Mouse (Mus musculus): ENCODE data around the gene E130208F15Rik.

Gene E130208F15Rik

GRCm38 (mm10) chr7:30306083-30306779, 15.3 kb upstream of the E130208F15Rik start:
- DNase-seq (ENCODE audit: low read depth in 1 of 2, low spot score in 2 of 2): no peak

- peak; percentile 82 to 87 for DNase-seq (ENCODE audit: low read depth in 1 of 2, low spot score in 2 of 2)
These were observed 13.2 kb upstream of the E130208F15Rik start, which contains the start of gene Alkbh6 for GRCm38 (mm10) chr7:30308076-30309005. Gene Alkbh6, plus strand, starts transcription at chr7:30308717.

DNA sequence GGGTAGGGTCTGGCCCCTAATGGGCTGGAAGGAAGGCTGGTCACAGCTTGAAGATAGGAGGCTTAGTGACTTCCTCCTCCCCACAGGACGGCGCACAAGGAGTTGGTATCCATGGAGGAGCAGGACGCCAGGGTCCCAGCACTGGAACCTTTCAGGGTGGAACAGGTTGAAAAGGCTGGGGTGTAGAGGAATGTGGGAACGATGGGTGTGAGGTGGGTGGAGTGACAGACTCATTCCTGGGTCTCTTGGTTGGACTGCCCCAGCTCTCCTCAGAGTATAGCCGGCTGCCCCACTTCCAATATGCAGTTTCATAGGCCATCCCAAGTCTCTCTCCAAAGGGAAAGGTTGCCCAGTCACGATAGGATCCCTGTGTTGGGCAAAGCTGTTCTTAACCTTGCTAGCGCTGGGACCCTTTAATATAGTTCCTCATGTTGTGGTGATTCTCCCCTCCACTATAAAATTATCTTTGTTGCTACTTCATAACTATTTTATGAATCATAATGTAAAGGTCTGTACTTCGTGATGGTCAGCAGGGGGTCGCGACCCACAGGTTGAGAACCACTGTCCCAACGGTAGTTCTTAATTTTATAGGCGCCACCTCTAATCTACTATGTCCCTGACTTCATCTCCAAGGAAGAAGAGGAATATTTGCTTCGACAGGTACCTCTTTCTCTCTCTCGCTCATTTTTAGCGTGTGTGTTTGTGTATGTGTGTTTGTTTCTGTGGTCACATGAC, 12.0 kb upstream of the E130208F15Rik start:
- DNase-seq (ENCODE audit: low read depth in 1 of 2, low spot score in 2 of 2): no peak

DNA sequence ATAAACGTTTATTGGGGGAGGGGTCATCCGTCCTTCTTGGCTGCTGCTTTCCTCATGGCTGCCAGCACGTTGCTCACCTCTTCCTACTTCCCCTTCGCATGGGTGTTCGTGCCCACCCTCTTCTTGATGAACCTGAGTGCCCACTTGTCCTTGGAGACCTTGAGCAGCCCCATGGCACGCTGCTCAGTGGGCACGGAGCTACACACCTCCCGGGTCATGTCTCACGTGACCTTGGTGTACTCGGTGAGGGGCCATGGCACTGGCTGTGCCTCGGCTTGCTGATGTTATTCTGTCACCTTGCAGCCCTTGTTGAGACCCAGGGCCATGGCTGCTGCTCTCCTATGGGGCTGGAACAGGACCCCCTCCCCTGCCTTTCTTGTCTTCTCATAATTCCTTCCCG, 11.4 kb upstream of the E130208F15Rik start:
- no peak for DNase-seq (ENCODE audit: low read depth in 1 of 2, low spot score in 2 of 2)

DNA sequence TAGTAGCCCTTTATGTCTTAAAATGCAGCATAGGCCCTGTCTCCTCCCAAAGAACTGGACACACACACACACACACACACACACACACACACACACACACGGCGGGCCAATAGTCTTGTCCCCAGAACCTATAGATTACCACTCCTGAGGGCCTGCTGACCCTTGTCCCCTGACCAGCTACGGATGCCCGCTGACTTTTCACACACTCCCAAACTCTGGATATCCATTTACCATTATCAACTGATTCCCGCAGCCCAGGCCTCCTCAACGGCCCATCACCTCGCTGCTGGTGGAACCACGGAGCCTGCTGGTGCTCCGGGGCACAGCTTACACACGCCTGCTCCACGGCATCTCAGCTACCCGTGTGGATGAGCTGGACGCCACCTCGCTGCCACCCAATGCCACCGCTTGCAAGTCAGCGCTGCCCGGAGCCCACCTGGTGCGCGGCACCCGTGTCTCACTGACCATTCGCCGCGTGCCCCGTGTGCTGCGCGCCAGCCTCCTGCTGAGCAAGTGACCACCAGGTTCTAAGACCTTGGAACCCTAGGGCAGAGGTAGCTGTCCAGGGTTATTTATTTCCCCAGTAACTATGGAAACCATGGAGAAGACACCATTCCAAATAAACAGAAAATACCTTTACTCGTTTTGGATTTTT, 7.7 kb upstream of the E130208F15Rik start:
- DNase-seq (ENCODE audit: low read depth in 1 of 2, low spot score in 2 of 2): no peak

GRCm38 (mm10) chr7:30314721-30315155, 6.8 kb upstream of the E130208F15Rik start, which contains the start of gene Syne4:
Gene Syne4, plus strand, starts transcription at chr7:30314807.
- no peak for DNase-seq (ENCODE audit: low read depth in 1 of 2, low spot score in 2 of 2)

GRCm38 (mm10) chr7:30315559-30316529, 5.7 kb upstream of the E130208F15Rik start:
- no peak for DNase-seq (ENCODE audit: low read depth in 1 of 2, low spot score in 2 of 2)

DNA sequence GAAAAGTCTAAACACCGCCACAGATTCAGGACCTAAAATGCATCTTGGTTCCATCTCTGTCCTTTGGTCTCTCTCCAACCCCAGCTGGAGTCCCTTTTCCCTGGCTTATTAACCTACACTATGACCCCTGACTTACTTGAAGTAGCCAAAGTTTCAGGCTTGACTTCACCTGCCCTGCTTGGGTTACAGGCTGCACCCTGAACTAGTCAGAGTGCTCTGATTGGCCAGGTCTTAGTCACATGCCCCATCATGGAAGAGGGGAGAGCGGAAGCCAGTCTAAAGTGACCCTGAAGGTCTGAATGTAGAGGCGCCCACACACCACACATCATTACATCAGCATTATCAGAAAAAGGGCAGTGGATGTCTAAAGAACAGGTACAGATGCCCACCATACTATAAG, 3.4 kb upstream of the E130208F15Rik start:
- no peak for DNase-seq (ENCODE audit: low read depth in 1 of 2, low spot score in 2 of 2)

DNA sequence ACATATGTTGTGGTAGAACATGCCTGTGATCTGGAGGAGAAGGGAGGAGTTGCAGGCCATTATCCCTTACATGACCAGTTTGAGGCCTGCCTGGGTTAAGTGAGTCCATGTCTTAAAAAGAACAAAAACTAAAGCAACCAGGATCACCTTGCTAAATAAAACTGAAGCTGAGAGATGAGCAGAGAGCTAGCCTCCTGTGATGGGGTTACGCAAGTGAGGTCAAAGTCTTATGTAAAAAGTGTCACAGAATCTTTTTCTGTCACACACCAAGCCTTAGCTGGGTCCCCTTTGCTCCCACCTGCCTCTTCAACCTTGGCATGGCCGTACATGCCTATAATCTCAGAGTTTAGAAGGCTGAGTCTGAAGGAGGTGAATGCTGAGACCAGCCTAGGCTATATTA, 594 bp upstream of the E130208F15Rik start:
- no peak for DNase-seq (ENCODE audit: low read depth in 1 of 2, low spot score in 2 of 2)

GRCm38 (mm10) chr7:30322285-30322667, 736 bp downstream of the E130208F15Rik start:
- peak; percentile 88 to 92 for DNase-seq (ENCODE audit: low read depth in 1 of 2, low spot score in 2 of 2)

DNA sequence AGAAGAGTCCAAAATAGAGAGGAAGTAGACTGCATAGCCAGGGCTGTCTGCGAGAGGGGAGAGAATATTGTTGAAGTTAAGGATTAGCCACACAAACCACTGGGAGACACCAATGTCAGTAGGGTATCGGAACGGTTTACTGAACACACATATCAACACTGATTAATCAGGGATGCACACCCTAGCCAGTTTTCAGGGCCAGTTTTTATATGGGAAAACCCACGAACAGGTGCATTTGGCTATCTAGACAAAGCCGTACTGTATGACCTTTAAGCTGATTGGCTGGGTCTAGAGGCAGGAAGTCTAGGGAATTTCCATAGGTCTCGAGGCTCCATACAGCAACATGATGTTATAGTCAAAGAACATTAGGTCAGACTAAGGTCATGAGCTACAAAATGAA, 1.3 kb downstream of the E130208F15Rik start:
- peak in 1 of 2 experiments; percentile 49 for DNase-seq (ENCODE audit: low read depth in 1 of 2, low spot score in 2 of 2)

DNA sequence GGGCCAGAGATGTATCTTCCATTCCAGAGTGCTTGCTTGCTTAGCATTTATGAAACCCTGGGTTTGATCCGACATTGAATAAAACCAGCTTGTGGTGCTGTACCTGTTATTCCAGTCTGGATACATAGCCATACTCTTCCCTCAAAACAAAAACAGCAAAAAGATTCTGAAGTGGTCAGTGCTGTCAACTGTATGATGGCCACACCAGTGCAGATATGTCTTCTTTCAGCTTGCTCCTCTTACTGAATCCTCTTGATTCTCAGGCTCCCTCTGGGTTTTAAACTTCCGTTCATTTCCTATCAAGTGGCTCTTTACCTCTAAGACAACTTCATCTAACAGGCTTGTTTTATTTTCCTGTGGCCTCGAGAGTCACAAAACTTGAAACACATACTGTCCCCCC, 2.3 kb downstream of the E130208F15Rik start, which contains the start of gene Sdhaf1:
TSS of gene Sdhaf1 (minus strand) at position 101 of the 400 bp plus-strand sequence.
- no peak for DNase-seq (ENCODE audit: low read depth in 1 of 2, low spot score in 2 of 2)

- DNase-seq (ENCODE audit: low read depth in 1 of 2, low spot score in 2 of 2): no peak
These were observed 2.9 kb downstream of the E130208F15Rik start for GRCm38 (mm10) chr7:30324300-30324944.

DNA sequence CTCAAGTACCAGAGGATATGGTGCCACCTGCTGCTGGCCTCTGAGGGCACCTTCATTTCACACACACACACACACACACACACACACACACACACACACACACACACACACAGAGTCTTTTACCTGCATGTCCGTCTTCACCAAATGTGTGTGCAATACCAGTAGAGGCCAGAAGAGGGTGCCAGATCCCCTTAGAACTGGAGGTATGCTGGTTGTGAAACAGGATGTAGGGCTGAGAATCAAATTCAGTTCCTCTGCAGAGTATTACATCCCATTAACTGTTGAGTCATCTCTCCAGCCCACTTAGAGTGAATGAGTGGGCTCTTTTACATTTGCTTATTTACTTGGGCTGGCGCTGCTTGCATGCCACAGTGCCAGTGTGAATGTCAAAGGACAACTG, 3.8 kb downstream of the E130208F15Rik start:
- DNase-seq (ENCODE audit: low read depth in 1 of 2, low spot score in 2 of 2): peak; percentile 43 to 70

DNA sequence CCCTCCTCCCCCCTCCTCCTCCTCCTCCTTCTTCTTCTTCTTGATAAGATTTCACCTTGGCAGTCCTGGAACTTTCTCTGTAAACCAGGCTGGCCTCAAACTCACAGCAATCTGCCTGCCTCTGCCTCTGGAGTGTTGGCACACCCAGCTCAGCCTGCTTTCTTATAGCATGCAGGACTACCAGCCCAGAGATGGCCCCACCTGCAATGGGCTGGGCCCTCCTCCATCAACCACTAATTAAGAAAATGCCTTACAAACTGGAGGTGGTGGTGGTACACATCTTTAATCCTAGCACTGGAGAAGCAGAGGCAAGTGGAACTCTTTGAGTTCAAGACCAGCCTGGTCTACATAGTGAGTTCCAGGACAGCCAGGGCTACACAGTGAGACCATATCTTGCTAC, 4.9 kb downstream of the E130208F15Rik start:
- DNase-seq (ENCODE audit: low read depth in 1 of 2, low spot score in 2 of 2): no peak

DNA sequence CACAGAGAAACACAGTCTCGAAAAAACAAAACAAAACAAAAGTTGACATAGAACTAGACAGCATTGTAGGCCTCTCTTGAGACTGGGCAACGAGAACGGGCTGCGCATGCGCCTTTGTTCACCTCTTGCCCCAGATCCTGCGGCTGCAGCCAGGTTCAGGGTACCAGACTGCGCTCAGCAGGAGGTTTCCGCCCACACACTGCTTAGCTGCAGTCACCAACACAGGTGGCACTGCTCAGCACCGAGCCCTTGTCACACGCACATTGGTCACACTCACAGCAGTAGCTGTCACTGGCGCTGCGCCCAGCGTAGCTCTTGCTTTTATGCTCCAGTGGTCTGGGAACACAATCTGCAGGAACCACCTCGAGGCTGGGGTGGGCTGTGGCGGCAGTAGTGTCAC, 5.6 kb downstream of the E130208F15Rik start:
- DNase-seq (ENCODE audit: low read depth in 1 of 2, low spot score in 2 of 2): no peak

GRCm38 (mm10) chr7:30328379-30328778, 6.8 kb downstream of the E130208F15Rik start:
- no peak for DNase-seq (ENCODE audit: low read depth in 1 of 2, low spot score in 2 of 2)

- DNase-seq (ENCODE audit: low read depth in 1 of 2, low spot score in 2 of 2): peak; percentile 40 to 71
These were observed 10.3 kb downstream of the E130208F15Rik start for GRCm38 (mm10) chr7:30331887-30332286.

Data from monocyte, adult 2 months (primary cell).